Mouse (Mus musculus): ENCODE results near the gene Robo1.

GRCm38 (mm10) chr16:72995955-72996535, 687.9 kb downstream of the Robo1 start:
- TF ChIP-seq CTCF (IDR thresholded peaks at IDR 0.05; ENCODE audit: low read depth, low read length) (no peak), POLR2AphosphoS5 (IDR thresholded peaks at IDR 0.05; ENCODE audit: insufficient replicate concordance, low read depth, low read length) (no peak), GATA1 (IDR thresholded peaks at IDR 0.05; ENCODE audit: borderline replicate concordance, low read length) (no peak), TAL1 (conservative IDR thresholded peaks at IDR 0.05; ENCODE audit: low read depth, low read length) (no peak), GATA2 (IDR thresholded peaks at IDR 0.05; ENCODE audit: borderline replicate concordance, low read depth, low read length) (no peak)
